Mouse (Mus musculus) liver, postnatal 0 days (tissue): Measurements from ENCODE around the gene Sco2. TPM values are rescaled to one million over a fixed set of nuclear protein-coding genes. Genes with fewer than 3 reads are reported as not detected.

Experiments
- ATAC-seq: fragments of 200-750 bp; cut with Nextera tagmentation; 2 replicates; pipeline ENCODE4 v1.8.0; 2017; ENCODE audit warnings: mild to moderate bottlenecking, moderate library complexity
- DNase-seq: peaks from one replicate; pipeline ENCODE4 v3.0.0-alpha.2; 2016
- H3K27ac ChIP-seq: fragments of 300-500 bp; sonication (generic); 2 replicates; pipeline ENCODE4 v1.5.1; 2014; ENCODE audit warnings: antibody characterized with exemption, moderate library complexity, mild to moderate bottlenecking, low read depth
- H3K27me3 ChIP-seq: fragments of 300-500 bp; sonication (generic); 2 replicates; pipeline ENCODE4 v1.6.1; 2014; ENCODE audit warnings: low read length, control low read depth, mixed read lengths; ENCODE audit not compliant: insufficient read depth
- H3K36me3 ChIP-seq: fragments of 300-500 bp; sonication (generic); replicated peaks from 2 replicates; pipeline ENCODE4 v1.6.1; 2014; ENCODE audit warnings: mild to moderate bottlenecking, control low read depth, low read length, moderate library complexity, mixed read lengths; ENCODE audit not compliant: insufficient read depth
- H3K4me1 ChIP-seq: fragments of 300-500 bp; sonication (generic); 2 replicates; pipeline ENCODE4 v1.6.1; 2014; ENCODE audit warnings: antibody characterized with exemption, mild to moderate bottlenecking, control low read depth; ENCODE audit not compliant: insufficient read depth
- H3K4me2 ChIP-seq: fragments of 300-500 bp; sonication (generic); 2 replicates; pipeline ENCODE4 v1.6.1; 2014; ENCODE audit warnings: low read depth, mild to moderate bottlenecking, low read length, moderate library complexity, mixed read lengths
- H3K4me3 ChIP-seq: fragments of 300-500 bp; sonication (generic); 2 replicates; pipeline ENCODE4 v1.5.1; 2014; ENCODE audit warnings: low read depth, low read length
- H3K9ac ChIP-seq: fragments of 300-500 bp; sonication (generic); replicated peaks from 2 replicates; pipeline ENCODE4 v1.6.1; 2014; ENCODE audit warnings: mild to moderate bottlenecking, moderate library complexity
- H3K9me3 ChIP-seq: fragments of 300-500 bp; sonication (generic); 2 replicates; pipeline ENCODE4 v1.6.1; 2016; ENCODE audit warnings: mild to moderate bottlenecking, control low read depth, low read length, mixed read lengths
- CTCF ChIP-seq: sonication (generic); IDR thresholded peaks from 2 replicates; pipeline ENCODE4 v1.5.1; 2016; ENCODE audit warnings: antibody characterized with exemption, low read depth
- EP300 ChIP-seq: IDR thresholded peaks from 2 replicates; pipeline ENCODE4 v1.6.1; 2016; ENCODE audit warnings: antibody characterized with exemption, low read depth, mild to moderate bottlenecking
- WGBS: fragments of 180-500 bp; shearing (Covaris S2); extraction: QIAGEN DNeasy Blood & Tissue Kit; methylation state at CpG from one replicate; pipeline ENCODE4 v1.1.7; 2014; ENCODE audit not compliant: insufficient replicate concordance; 5-methylcytosine and 5-hydroxymethylcytosine counted together
- polyA plus RNA-seq: library from polyadenylated mRNA; unstranded; fragments of >200 nt; fragmentation: Nextera tagmentation; extraction: Ambion mirVana; gene quantifications from 2 replicates; pipeline ENCODE4 v1.2.1, GENCODE M21; 2015

The Sco2 gene
- polyA plus RNA-seq = 9.1 and 10.1 TPM in 2 replicates

DNA sequence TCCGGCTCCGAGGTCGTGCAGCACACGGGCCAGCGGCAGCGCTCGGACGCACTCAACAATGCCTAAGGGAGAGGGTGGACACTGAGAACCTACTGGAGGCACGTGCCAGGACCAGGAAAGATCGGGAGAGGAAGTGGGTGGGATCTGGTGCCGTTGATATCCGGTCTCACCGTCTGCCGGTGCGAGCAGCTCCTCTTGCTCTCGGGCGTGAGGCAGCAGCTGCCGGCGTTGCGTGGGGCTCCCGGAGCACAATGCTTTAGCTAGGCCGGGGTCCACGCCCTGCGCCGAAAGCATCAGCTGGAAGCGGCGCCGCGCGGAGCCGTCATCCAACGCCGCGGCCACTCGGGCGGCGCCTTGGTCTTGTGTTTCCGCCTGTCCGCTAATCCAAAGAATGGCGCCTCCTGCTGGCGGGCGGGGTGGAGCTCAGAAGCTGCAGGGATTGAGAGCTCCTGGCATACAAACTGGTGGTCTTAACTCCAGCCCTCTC lies at the start of gene Sco2:
Gene Sco2 (minus strand): TSS at position 85 of the 487 bp plus-strand sequence.
- under 1% methylated on average over 40 of the region's 42 CpGs for WGBS
- Histone ChIP-seq H3K4me2 (peak within 1 kb of the TSS; percentile 94), H3K4me3 (peak within 1 kb of the TSS; percentile 84), H3K9me3 (no peaks in the 10 kb centered on the region), H3K9ac (peak within 1 kb of the TSS; percentile 76), H3K4me1 (peaks cover 25% of the 10 kb centered on the region), H3K27ac (peak within 1 kb of the TSS; percentile 97), H3K27me3 (peaks cover 22% of the 10 kb centered on the region), H3K36me3 (peaks cover 35% of the 10 kb centered on the region)
- DNase-seq (peak; percentile 96), ATAC-seq (peak; percentile 71)
- TF ChIP-seq EP300 (no peak), CTCF (peak; percentile 94)

DNA sequence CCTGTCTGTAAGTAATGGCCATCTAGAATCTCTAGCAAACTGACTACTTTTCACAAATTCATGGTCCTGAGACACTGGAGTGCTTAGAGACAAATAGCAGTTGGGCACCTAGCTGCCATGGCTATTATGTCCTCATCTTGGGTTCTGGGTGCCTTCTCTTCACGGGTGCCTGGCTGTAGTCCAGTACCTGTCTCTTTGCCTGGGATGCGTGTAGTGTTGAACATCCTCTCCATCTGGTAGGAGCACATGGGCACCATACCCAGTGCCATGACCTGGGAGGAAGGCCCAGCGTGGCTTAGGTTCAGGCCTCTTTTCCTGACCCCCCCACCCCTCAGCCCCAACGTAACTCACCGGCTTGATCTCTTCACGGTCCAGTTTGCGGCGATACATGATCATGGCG lies 48.3 kb upstream of the Sco2 start:
- TF ChIP-seq EP300 (no peak), CTCF (no peak)
- Histone ChIP-seq H3K27ac (no peak overlapping the region), H3K4me1 (no peaks in the 10 kb centered on the region), H3K9me3 (no peaks in the 10 kb centered on the region), H3K4me2 (no peak overlapping the region), H3K27me3 (no peaks in the 10 kb centered on the region), H3K4me3 (no peak overlapping the region), H3K36me3 (peaks cover 37% of the 10 kb centered on the region), H3K9ac (no peak overlapping the region)
- WGBS = 89% methylated on average over 9 of the region's 9 CpGs
- DNase-seq (no peak), ATAC-seq (no peak)

DNA sequence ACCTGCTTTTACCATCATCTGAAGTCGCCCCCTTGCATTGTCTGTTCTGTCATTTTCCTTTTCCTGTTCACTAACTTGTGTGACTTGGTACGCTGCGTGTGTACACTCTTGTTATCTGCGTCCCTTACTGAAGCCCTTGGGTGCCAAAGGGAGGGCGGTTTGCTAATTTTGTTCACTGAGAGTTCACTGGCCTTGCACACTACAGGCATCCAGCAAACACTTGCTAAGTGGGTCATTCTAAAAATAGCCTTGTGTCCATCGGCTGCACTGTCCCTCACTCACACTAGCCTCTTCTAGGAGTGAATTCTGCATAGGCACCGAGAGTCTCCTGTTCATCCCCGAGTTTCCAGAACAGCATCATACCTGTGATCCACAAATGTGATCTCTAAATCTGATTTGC lies 41.6 kb upstream of the Sco2 start:
- DNase-seq (no peak), ATAC-seq (peak; percentile 74)
- Histone ChIP-seq H3K4me3 (no peak overlapping the region), H3K9ac (no peak overlapping the region), H3K27me3 (no peaks in the 10 kb centered on the region), H3K4me2 (no peak overlapping the region), H3K4me1 (peaks cover 5% of the 10 kb centered on the region; the same call in 1 of the 2 replicates), H3K9me3 (no peaks in the 10 kb centered on the region), H3K36me3 (peaks cover 19% of the 10 kb centered on the region), H3K27ac (no peak overlapping the region)
- TF ChIP-seq EP300 (no peak), CTCF (no peak)
- WGBS = 74% methylated on average over 8 of the region's 8 CpGs

DNA sequence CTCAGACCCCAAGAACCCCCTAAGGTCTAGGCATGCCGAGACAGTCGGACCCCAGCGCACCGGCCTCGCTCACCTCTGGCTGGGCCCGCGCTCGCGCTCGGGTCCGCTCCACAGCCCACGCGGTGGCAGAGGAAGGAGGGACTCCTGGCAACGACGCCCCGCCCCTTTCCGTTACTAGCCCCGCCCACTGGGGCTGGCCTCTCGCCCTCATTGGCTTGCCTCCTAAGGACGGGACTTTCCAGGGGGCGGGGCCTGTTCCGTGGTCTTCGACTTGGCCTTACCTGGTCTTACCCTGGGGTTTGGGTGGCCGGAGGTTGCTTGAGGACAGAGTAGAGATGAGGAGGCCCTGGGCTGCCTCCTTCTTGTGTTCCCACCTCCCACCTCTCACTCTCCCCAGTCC lies 36.5 kb upstream of the Sco2 start, which contains the start of gene Syce3:
Gene Syce3 (minus strand): TSS at position 386 of the 400 bp plus-strand sequence.
- H3K36me3 ChIP-seq = no peaks in the 10 kb centered on the region
- H3K4me2 ChIP-seq = no peak within 1 kb of the TSS
- no peak within 1 kb of the TSS for H3K9ac ChIP-seq
- no peak within 1 kb of the TSS for H3K27ac ChIP-seq
- TF ChIP-seq CTCF (no peak), EP300 (no peak)
- ATAC-seq = no peak
- H3K27me3 ChIP-seq = no peaks in the 10 kb centered on the region
- no peak for DNase-seq
- peaks cover under 1% of the 10 kb centered on the region; the same call in 1 of the 2 replicates for H3K4me1 ChIP-seq
- H3K9me3 ChIP-seq = peaks cover 5% of the 10 kb centered on the region; the same call in 1 of the 2 replicates
- H3K4me3 ChIP-seq = no peak within 1 kb of the TSS
- 83% methylated on average over 24 of the region's 24 CpGs for WGBS

DNA sequence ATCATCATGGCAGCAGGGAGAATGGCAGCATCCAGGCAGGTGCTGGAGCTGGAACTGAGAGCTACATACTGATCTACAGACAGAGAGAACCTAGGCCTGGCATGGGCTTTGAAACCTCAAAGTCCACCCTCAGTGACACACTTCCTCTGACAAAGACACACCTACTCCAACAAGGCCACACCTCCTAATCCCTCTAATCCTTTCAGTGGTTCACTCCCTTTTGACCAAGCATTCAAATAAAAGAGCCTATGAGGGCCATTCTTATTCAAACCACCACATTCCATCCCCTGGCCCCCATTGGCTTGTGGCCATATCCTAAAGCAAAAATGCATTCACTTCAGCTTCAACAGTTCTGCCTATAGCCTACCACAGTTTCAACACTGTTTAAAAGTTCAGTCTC lies 33.0 kb upstream of the Sco2 start:
- Histone ChIP-seq H3K4me2 (no peak overlapping the region), H3K4me3 (no peak overlapping the region), H3K4me1 (no peaks in the 10 kb centered on the region), H3K9me3 (peaks cover 5% of the 10 kb centered on the region; the same call in 1 of the 2 replicates), H3K27ac (no peak overlapping the region), H3K36me3 (no peaks in the 10 kb centered on the region), H3K27me3 (no peaks in the 10 kb centered on the region), H3K9ac (no peak overlapping the region)
- no peak for ATAC-seq
- TF ChIP-seq CTCF = no peak
- no peak for DNase-seq

DNA sequence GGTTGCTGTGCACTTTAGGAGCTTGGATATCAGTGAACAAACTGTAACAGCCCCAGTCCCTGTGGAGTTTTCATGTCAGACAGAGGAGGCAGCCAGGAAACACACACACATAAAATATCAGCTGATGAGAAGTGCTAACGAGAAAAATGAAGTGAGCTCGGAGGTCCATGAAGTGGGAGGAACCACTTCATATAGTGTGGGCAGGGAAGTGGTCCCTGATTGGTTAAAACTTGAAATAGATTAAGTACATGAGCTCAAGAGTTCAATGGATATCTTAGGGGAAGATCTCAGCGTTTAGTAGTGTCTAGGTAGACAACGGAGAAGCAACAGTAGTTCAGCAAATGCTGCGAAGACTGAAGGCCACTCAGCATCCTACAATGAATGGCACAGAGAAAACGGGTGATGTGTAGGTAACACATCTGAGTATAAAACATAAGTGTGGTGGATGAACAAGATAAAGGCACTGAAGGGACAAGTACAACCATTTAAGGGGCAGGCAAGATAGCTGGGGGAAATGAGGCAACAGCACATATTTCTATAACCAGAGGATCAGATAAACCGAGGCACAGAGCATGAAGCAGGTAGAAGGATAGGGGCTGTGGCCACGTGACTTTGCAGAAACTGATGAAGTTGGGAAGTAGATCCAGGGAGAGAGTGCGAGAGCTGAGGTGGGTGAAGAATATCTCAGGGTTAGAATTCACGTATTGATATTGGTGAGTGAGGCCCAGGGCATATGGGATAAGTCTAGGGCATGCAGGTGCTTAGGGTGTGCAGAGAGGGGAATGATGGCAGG lies 31.4 kb upstream of the Sco2 start:
- H3K27me3 ChIP-seq = no peaks in the 10 kb centered on the region
- DNase-seq (no peak), ATAC-seq (no peak)
- no peak for TF ChIP-seq EP300
- TF ChIP-seq CTCF = no peak
- H3K27ac ChIP-seq = no peak overlapping the region
- no peaks in the 10 kb centered on the region for H3K4me1 ChIP-seq
- no peak overlapping the region for H3K9ac ChIP-seq
- no peak overlapping the region for H3K4me2 ChIP-seq
- 69% methylated on average over 10 of the region's 10 CpGs for WGBS
- H3K9me3 ChIP-seq = peaks cover 5% of the 10 kb centered on the region; the same call in 1 of the 2 replicates
- H3K4me3 ChIP-seq = no peak overlapping the region
- no peaks in the 10 kb centered on the region for H3K36me3 ChIP-seq
